Mouse (Mus musculus): ENCODE measurements at regions not wholly inside any gene's neighbourhood (a gene's known extent, or its start where the extent isn't known, plus 50 kb on each side); places are given as distances from the start of the nearest gene placed in this dataset.

- WGBS: 19% methylated on average over 2 of the region's 2 CpGs
- Histone ChIP-seq H3K4me3 (peak overlapping the region; percentile 31), H3K27ac (peak overlapping the region; percentile 97), H3K27me3 (no peaks in the 10 kb centered on the region), H3K36me3 (ENCODE audit: poor library complexity, severe bottlenecking) (no peaks in the 10 kb centered on the region), H3K9ac (0 out of 2 replicates have a peak overlapping the region, but pooled peaks have one; percentile 52), H3K9me3 (replicated peaks) (no peaks in the 10 kb centered on the region), H3K4me1 (peaks cover 68% of the 10 kb centered on the region), H3K4me2 (peak overlapping the region; percentile 65)
- ATAC-seq: no peak
Measured at GRCm38 (mm10) chr13:91371596-91371987, 88.5 kb upstream of the Ssbp2 start.

DNA sequence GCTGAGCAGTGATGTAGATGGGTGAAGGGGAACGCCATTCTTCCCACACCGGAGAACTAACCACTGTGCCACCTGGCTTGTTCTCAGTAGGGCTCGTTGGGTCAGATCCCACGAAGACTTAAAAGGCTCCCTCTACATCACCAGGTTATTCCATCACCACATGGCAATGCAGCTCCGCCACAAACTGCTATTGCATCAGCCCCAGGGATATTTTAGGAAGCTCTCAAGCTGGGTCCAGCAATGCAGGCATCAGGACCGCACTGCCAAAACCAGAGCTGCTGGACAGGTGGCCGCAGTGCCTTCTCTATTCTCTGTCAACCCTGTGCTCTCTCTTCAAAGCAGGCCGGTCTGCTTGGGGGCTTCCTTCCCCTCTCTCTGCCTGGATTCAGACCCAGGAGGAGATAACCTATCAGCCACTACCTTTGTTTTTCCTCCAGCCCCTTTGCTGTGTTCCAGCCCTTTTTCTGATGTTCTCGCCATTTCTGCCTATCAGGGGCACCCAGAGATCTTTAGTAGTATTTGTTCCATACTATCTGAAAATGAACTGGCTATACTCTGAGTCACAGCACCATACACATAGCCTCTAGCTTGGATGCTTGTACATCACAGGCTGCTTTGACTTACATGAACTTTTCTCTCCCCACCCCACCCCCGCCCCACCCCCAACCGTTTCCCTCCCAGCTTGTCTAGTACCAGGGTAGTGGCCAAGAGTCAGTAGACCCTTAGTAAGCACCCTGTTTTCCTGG is 87.8 kb upstream of the Ssbp2 start:
- H3K4me3 ChIP-seq: no peak overlapping the region
- H3K9ac ChIP-seq: no peak overlapping the region
- WGBS: 67% methylated on average over 11 of the region's 11 CpGs
- no peak for ATAC-seq
- H3K4me1 ChIP-seq: peaks cover 68% of the 10 kb centered on the region
- H3K9me3 ChIP-seq (replicated peaks): no peaks in the 10 kb centered on the region
- no peaks in the 10 kb centered on the region for H3K27me3 ChIP-seq
- H3K36me3 ChIP-seq (ENCODE audit: poor library complexity, severe bottlenecking): no peaks in the 10 kb centered on the region
- H3K4me2 ChIP-seq: peak overlapping the region; percentile 65; the same call in 1 of the 2 replicates
- peak overlapping the region; percentile 97 for H3K27ac ChIP-seq

- WGBS: 0% methylated on average over 3 of the region's 3 CpGs
- no peaks in the 10 kb centered on the region for H3K9me3 ChIP-seq (replicated peaks)
- H3K4me3 ChIP-seq: no peak overlapping the region
- no peaks in the 10 kb centered on the region for H3K36me3 ChIP-seq (ENCODE audit: poor library complexity, severe bottlenecking)
- ATAC-seq: peak; percentile 22
- peak overlapping the region; percentile 59 for H3K27ac ChIP-seq
- no peak overlapping the region for H3K9ac ChIP-seq
- no peaks in the 10 kb centered on the region for H3K27me3 ChIP-seq
- peaks cover 58% of the 10 kb centered on the region for H3K4me1 ChIP-seq
- H3K4me2 ChIP-seq: peak overlapping the region; percentile 33; the same call in 1 of the 2 replicates
Measured at GRCm38 (mm10) chr13:91374141-91374540, 85.9 kb upstream of the Ssbp2 start.

GRCm38 (mm10) chr13:91376556-91376955 is 83.5 kb upstream of the Ssbp2 start:
- Histone ChIP-seq H3K9me3 (replicated peaks) (no peaks in the 10 kb centered on the region), H3K9ac (no peak overlapping the region), H3K4me3 (no peak overlapping the region), H3K36me3 (ENCODE audit: poor library complexity, severe bottlenecking) (no peaks in the 10 kb centered on the region), H3K4me1 (peaks cover 46% of the 10 kb centered on the region), H3K4me2 (no peak overlapping the region), H3K27me3 (no peaks in the 10 kb centered on the region), H3K27ac (no peak overlapping the region)
- WGBS: 93% methylated on average over 3 of the region's 3 CpGs
- no peak for ATAC-seq

DNA sequence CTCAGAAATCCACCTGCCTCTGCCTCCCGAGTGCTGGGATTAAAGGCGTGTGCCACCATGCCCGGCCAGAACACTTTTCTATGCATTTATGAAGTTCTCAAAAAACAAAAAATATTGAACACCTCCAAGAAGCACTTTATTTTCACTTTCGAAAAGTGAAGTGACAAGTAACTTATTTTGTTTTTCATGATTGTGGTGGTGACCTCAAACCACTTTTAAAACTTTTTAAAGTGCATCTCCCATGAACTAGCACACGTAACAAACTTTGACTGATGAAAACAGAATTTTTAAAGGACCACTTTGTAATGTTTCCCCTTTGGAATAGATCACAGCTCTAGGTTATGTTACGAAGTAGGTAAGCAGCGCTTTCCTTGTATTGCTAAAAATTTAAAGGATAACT is 82.7 kb upstream of the Ssbp2 start:
- 89% methylated on average over 7 of the region's 7 CpGs for WGBS
- ATAC-seq: no peak
- no peaks in the 10 kb centered on the region for H3K36me3 ChIP-seq (ENCODE audit: poor library complexity, severe bottlenecking)
- H3K27me3 ChIP-seq: no peaks in the 10 kb centered on the region
- H3K4me3 ChIP-seq: no peak overlapping the region
- no peak overlapping the region for H3K4me2 ChIP-seq
- H3K9me3 ChIP-seq (replicated peaks): no peaks in the 10 kb centered on the region
- no peak overlapping the region for H3K27ac ChIP-seq
- H3K4me1 ChIP-seq: peaks cover 38% of the 10 kb centered on the region
- no peak overlapping the region for H3K9ac ChIP-seq

GRCm38 (mm10) chr13:91377972-91378371 is 82.1 kb upstream of the Ssbp2 start:
- WGBS: 63% methylated on average over 9 of the region's 9 CpGs
- Histone ChIP-seq H3K27ac (no peak overlapping the region), H3K9ac (no peak overlapping the region), H3K27me3 (no peaks in the 10 kb centered on the region), H3K4me1 (peaks cover 32% of the 10 kb centered on the region), H3K4me3 (no peak overlapping the region), H3K36me3 (ENCODE audit: poor library complexity, severe bottlenecking) (no peaks in the 10 kb centered on the region), H3K4me2 (no peak overlapping the region), H3K9me3 (replicated peaks) (no peaks in the 10 kb centered on the region)
- no peak for ATAC-seq

DNA sequence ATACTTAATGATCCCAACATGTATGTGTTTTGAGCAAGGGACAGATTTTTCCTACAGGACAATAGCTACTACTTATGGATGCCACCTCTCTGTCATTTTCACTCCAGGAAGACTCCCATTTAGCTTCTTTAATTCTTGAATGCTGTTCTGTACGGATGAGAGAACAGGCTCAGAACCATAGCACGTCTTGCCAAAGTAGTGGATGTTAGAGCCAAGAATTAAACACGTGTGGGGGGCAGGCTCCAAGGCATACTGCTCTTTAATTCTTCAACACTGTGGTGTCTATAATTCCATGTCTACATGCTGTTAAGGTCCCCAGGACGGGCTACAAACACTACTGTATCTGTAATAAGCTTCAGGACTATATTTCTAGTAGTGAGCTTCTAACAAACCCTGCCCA is 74.7 kb upstream of the Ssbp2 start:
- Histone ChIP-seq H3K9ac (no peak overlapping the region), H3K36me3 (ENCODE audit: poor library complexity, severe bottlenecking) (no peaks in the 10 kb centered on the region), H3K4me1 (peaks cover 22% of the 10 kb centered on the region), H3K4me2 (no peak overlapping the region), H3K27ac (no peak overlapping the region), H3K27me3 (no peaks in the 10 kb centered on the region), H3K4me3 (no peak overlapping the region), H3K9me3 (replicated peaks) (no peaks in the 10 kb centered on the region)
- 49% methylated on average over 4 of the region's 4 CpGs for WGBS
- ATAC-seq: peak; percentile 65

DNA sequence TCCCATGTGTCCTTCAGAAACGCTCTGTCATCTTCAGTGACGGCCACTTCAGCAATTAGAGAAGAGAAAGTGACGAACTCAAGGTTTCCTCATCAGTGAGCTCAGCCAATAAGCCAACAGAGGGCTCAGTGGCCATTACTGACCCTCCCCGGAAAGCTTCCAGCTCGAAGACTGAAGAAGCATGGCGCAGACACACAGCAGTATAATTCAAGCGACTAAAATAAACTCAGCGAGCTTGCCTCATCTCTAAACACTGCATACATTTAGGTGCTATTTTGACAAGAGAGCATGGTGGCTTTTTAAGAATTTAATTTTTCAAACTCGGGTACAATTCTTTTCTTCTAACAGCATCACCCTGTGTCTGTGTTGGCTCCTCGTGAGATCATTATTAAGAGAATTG is 72.2 kb upstream of the Ssbp2 start:
- 50% methylated on average over 10 of the region's 10 CpGs for WGBS
- peak; percentile 39; the same call in 1 of the 2 replicates for ATAC-seq
- Histone ChIP-seq H3K27me3 (no peaks in the 10 kb centered on the region), H3K4me1 (peaks cover 32% of the 10 kb centered on the region), H3K4me2 (no peak overlapping the region), H3K27ac (no peak overlapping the region), H3K9me3 (replicated peaks) (no peaks in the 10 kb centered on the region), H3K36me3 (ENCODE audit: poor library complexity, severe bottlenecking) (no peaks in the 10 kb centered on the region), H3K4me3 (no peak overlapping the region), H3K9ac (no peak overlapping the region)

- Histone ChIP-seq H3K9me3 (replicated peaks) (no peaks in the 10 kb centered on the region), H3K27me3 (no peaks in the 10 kb centered on the region), H3K27ac (no peak overlapping the region), H3K4me3 (no peak overlapping the region), H3K36me3 (ENCODE audit: poor library complexity, severe bottlenecking) (no peaks in the 10 kb centered on the region), H3K4me2 (no peak overlapping the region), H3K4me1 (no peaks in the 10 kb centered on the region), H3K9ac (no peak overlapping the region)
- ATAC-seq: no peak
- WGBS: 87% methylated on average over 2 of the region's 2 CpGs
Measured at GRCm38 (mm10) chr13:91403632-91404031, 56.5 kb upstream of the Ssbp2 start.

- no peaks in the 10 kb centered on the region for H3K27me3 ChIP-seq
- no peak for ATAC-seq
- no peak overlapping the region for H3K4me3 ChIP-seq
- WGBS: 90% methylated on average over 2 of the region's 2 CpGs
- H3K9ac ChIP-seq: no peak overlapping the region
- H3K9me3 ChIP-seq (replicated peaks): no peaks in the 10 kb centered on the region
- H3K27ac ChIP-seq: no peak overlapping the region
- no peaks in the 10 kb centered on the region for H3K36me3 ChIP-seq (ENCODE audit: poor library complexity, severe bottlenecking)
- no peak overlapping the region for H3K4me2 ChIP-seq
- H3K4me1 ChIP-seq: no peaks in the 10 kb centered on the region
Measured at GRCm38 (mm10) chr13:91405027-91405426, 55.1 kb upstream of the Ssbp2 start.

DNA sequence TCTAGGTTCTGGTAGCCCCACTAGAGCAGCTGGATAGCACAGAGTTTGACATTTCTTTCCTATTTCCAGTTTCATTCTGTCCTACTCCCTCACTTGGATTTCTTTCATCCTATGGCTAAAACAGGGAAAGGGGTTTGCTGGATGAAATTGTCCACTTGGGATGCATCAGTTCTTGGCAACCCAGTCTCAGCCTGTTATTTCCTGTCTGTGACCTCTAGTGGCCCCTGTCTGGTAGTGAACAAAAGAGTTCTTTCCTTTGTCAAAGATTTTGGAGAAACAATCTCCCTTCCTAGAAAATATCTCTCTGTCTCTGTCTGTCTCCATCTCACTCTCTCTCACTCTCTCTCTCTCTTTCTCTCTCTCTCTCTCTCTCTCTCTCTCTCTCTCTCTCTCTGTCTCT is 50.0 kb upstream of the Ssbp2 start:
- no peak overlapping the region for H3K27ac ChIP-seq
- no peaks in the 10 kb centered on the region for H3K36me3 ChIP-seq (ENCODE audit: poor library complexity, severe bottlenecking)
- no peak for ATAC-seq
- H3K4me1 ChIP-seq: no peaks in the 10 kb centered on the region
- no peaks in the 10 kb centered on the region for H3K9me3 ChIP-seq (replicated peaks)
- no peaks in the 10 kb centered on the region for H3K27me3 ChIP-seq
- H3K4me2 ChIP-seq: no peak overlapping the region
- no peak overlapping the region for H3K4me3 ChIP-seq
- no peak overlapping the region for H3K9ac ChIP-seq

Measured in forebrain, embryonic 13.5 days (tissue).